Mouse (Mus musculus) central nervous system, embryonic 14 days (tissue): ENCODE measurements around the gene Fam19a1. TPM values are rescaled to one million over a fixed set of nuclear protein-coding genes. Genes with fewer than 3 reads are reported as not detected.

ENCODE experiments used
- polyA plus RNA-seq: library from polyadenylated mRNA; depleted of rRNA; stranded (reverse); fragments of >200 nt; gene quantifications from 2 replicates; pipeline ENCODE4 v1.2.3, GENCODE M21; 2012; rRNA removed

The Fam19a1 gene
- 3.7 and 4.0 TPM in 2 replicates for polyA plus RNA-seq

DNA sequence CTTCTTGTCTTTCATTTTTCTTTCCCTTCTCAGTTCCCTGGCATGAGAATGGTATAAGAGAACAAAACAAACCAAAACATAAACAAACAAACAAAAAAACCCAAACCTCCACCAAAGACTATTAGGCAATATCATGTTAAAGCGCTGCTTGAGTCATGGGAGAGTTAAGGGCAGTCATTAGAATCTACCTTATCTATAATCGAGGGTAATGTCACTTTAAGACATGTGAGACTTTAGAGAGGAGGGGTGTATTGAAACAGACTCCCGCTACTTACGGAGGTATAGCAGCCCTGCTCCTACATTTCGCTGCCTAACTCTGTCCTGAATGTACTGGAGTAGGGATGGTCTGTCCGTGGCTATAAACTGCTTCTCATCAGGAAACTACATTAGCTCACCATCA is at the start of gene Fam19a1:
TSS of gene Fam19a1 (plus strand) at position 301 of the 400 bp plus-strand sequence.

DNA sequence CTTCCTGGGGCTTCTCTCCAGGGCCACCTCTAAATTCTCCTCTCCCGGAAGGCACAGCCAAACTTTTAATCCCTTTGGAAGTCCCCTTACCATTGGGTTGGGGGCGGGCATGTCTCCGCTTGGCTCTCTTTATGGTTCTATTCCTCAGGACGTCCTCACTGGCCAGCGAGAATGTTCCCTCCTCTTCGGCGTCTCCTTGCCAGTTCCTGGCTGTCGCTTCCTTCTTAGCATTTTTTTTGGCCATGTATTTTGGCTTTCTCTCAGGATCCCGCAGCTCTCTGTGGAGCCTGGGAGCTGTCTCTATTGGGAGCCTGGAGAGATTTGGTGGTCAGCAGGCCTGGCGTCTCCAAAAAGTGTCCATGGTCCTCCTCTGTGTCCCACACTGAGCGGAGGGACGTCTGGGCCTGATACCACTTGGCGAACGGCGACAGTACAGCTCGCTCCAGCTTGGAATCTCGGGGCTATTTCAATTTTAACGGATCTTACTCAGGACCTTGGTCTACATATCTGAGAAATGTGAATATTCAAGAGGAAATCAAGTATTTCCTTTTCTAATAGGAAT is 52.9 kb downstream of the Fam19a1 start, which contains the start of gene 1700123L14Rik:
TSS of gene 1700123L14Rik (minus strand) at position 426 of the 562 bp plus-strand sequence.

Other genes with a start within 250 kb of the Fam19a1 start
- not detected in 2 replicates for gene 1700123L14Rik, start 53.1 kb downstream of the Fam19a1 start, polyA plus RNA-seq